Mouse (Mus musculus) forebrain, embryonic 16.5 days (tissue): Measurements from ENCODE around the gene Tmem44. TPM values are rescaled to one million over a fixed set of nuclear protein-coding genes. Genes with fewer than 3 reads are reported as not detected.
A peak's percentile ranks its signal among the peaks of the same experiment; 100 is the strongest.

ENCODE experiments used
- ATAC-seq: fragments of 200-750 bp; cut with Nextera tagmentation; 2 replicates; pipeline ENCODE4 v1.8.0; 2017; ENCODE audit warnings: mild to moderate bottlenecking, moderate library complexity
- H3K27ac ChIP-seq: fragments of 300-500 bp; sonication (generic); 2 replicates; pipeline ENCODE4 v1.5.1; 2014; ENCODE audit warnings: low read length, control low read depth
- H3K27me3 ChIP-seq: fragments of 300-500 bp; sonication (generic); replicated peaks from 2 replicates; pipeline ENCODE4 v1.6.1; 2014; ENCODE audit warnings: low read length; ENCODE audit not compliant: control insufficient read depth, insufficient read depth
- H3K36me3 ChIP-seq: fragments of 300-500 bp; sonication (generic); 2 replicates; pipeline ENCODE4 v1.6.1; 2014; ENCODE audit not compliant: control insufficient read depth, insufficient read depth
- H3K4me1 ChIP-seq: fragments of 300-500 bp; sonication (generic); replicated peaks from 2 replicates; pipeline ENCODE4 v1.6.1; 2014; ENCODE audit warnings: low read length; ENCODE audit not compliant: control insufficient read depth, insufficient read depth
- H3K4me2 ChIP-seq: fragments of 300-500 bp; sonication (generic); 2 replicates; pipeline ENCODE4 v1.6.1; 2014; ENCODE audit warnings: mild to moderate bottlenecking, low read length, control low read depth
- H3K4me3 ChIP-seq: fragments of 300-500 bp; sonication (generic); replicated peaks from 2 replicates; pipeline ENCODE4 v1.5.1; 2014; ENCODE audit warnings: mild to moderate bottlenecking, low read length, control low read depth
- H3K9ac ChIP-seq: fragments of 300-500 bp; sonication (generic); replicated peaks from 2 replicates; pipeline ENCODE4 v1.6.1; 2014; ENCODE audit warnings: low read depth, low read length, control low read depth
- H3K9me3 ChIP-seq: fragments of 300-500 bp; sonication (generic); 2 replicates; pipeline ENCODE4 v1.6.1; 2016; ENCODE audit warnings: low read length; ENCODE audit not compliant: control insufficient read depth
- WGBS: fragments of 180-500 bp; shearing (Covaris S2); extraction: QIAGEN DNeasy Blood & Tissue Kit; methylation state at CpG from one replicate; pipeline ENCODE4 v1.1.7; 2014; 5-methylcytosine and 5-hydroxymethylcytosine counted together
- polyA plus RNA-seq: library from polyadenylated mRNA; unstranded; fragments of >200 nt; fragmentation: Nextera tagmentation; extraction: Ambion mirVana; gene quantifications from 2 replicates; pipeline ENCODE4 v1.2.1, GENCODE M21; 2015

Tmem44 gene
- polyA plus RNA-seq, 1 experiment from 2014 or later: 106 TPM

GRCm38 (mm10) chr16:30587494-30588327, 37.1 kb upstream of the Tmem44 start, which contains the start of gene Lsg1:
TSS of gene Lsg1 (minus strand) at chr16:30587592.
- Histone ChIP-seq H3K36me3 (peaks cover 12% of the 10 kb centered on the region), H3K9me3 (no peaks in the 10 kb centered on the region), H3K4me2 (peak within 1 kb of the TSS; percentile 97)

DNA sequence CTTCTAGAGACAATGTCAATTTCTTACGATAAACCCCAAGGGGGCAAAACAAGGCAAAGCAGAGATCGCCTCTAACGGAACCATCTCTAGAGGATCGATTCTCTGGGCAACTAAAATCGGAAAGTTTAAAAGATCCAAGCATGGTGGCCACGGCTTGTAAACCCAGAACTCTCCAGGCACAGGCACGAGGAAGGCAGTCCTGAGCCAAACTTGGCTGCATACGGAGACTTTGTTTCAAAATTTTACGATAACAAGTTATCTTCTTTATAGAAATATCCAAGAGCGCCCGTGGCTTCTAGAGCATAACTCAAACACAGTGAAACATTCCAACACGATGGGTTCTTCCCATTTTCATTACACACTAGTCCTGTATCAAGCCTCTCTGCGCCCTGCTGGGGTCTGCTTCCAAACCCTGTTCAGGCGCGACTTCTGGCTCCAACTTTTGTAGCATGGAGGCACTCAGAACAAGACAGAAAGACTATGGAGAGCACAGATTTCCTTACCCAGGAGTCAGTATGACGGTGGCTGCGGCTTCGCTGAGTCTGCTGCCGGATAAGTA, 36.4 kb upstream of the Tmem44 start:
- Histone ChIP-seq H3K36me3 (peaks cover 18% of the 10 kb centered on the region), H3K4me1 (peaks cover 12% of the 10 kb centered on the region), H3K4me2 (peak overlapping the region; percentile 97), H3K27me3 (0 out of 2 replicates have a peak, but pooled peaks cover 2% of the 10 kb centered on the region), H3K9me3 (0 out of 2 replicates have a peak, but pooled peaks cover 2% of the 10 kb centered on the region), H3K27ac (no peak overlapping the region), H3K4me3 (peak overlapping the region; percentile 73), H3K9ac (peak overlapping the region; percentile 47)
- 3% methylated on average over 19 of the region's 19 CpGs for WGBS
- no peak for ATAC-seq

More at GRCm38 (mm10) chr16:30587494-30588327, 37.1 kb upstream of the Tmem44 start, which contains the start of gene Lsg1:
- 0 out of 2 replicates have a peak, but pooled peaks cover 2% of the 10 kb centered on the region for H3K27me3 ChIP-seq
- peak; percentile 97 for ATAC-seq
- H3K4me1 ChIP-seq: peaks cover 12% of the 10 kb centered on the region
- H3K9ac ChIP-seq: peak within 1 kb of the TSS; percentile 55
- H3K27ac ChIP-seq: peak within 1 kb of the TSS; percentile 71
- H3K4me3 ChIP-seq: peak within 1 kb of the TSS; percentile 73
- WGBS: 4% methylated on average over 35 of the region's 35 CpGs

DNA sequence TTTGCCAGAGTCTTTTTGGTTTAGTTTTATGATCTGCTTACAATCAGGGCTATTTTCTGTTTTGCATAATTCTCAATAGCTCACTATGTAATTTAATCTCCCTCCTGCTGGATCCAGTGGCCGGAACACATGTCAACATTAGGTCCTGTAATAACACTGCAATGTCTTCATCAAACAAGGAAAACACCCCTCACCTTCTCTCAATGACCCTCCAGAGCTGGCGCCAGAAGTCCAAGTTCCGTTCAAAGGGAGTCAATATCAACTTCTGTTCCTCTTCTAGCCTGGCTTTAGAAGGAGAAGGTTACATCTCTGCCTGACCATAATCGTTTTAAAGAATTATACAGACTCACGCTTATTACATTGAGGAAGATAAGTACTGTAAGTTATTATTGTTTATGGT, 30.1 kb upstream of the Tmem44 start:
- Histone ChIP-seq H3K9ac (no peak overlapping the region), H3K4me2 (no peak overlapping the region), H3K4me3 (no peak overlapping the region), H3K27me3 (no peaks in the 10 kb centered on the region), H3K9me3 (0 out of 2 replicates have a peak, but pooled peaks cover 2% of the 10 kb centered on the region), H3K27ac (no peak overlapping the region), H3K36me3 (peaks cover 53% of the 10 kb centered on the region), H3K4me1 (no peaks in the 10 kb centered on the region)
- WGBS: 93% methylated on average over 5 of the region's 5 CpGs
- ATAC-seq: no peak

GRCm38 (mm10) chr16:30576392-30576791, 25.8 kb upstream of the Tmem44 start:
- WGBS: 78% methylated on average over 1 of the region's 1 CpGs
- no peaks in the 10 kb centered on the region for H3K9me3 ChIP-seq
- H3K36me3 ChIP-seq: peaks cover 40% of the 10 kb centered on the region
- no peak for ATAC-seq
- no peak overlapping the region for H3K27ac ChIP-seq
- H3K4me1 ChIP-seq: no peaks in the 10 kb centered on the region
- no peaks in the 10 kb centered on the region for H3K27me3 ChIP-seq
- no peak overlapping the region for H3K4me3 ChIP-seq
- no peak overlapping the region for H3K9ac ChIP-seq
- H3K4me2 ChIP-seq: no peak overlapping the region

GRCm38 (mm10) chr16:30575815-30576214, 25.2 kb upstream of the Tmem44 start:
- no peaks in the 10 kb centered on the region for H3K9me3 ChIP-seq
- no peak overlapping the region for H3K9ac ChIP-seq
- H3K27me3 ChIP-seq: no peaks in the 10 kb centered on the region
- no peak overlapping the region for H3K4me2 ChIP-seq
- 93% methylated on average over 7 of the region's 7 CpGs for WGBS
- no peak for ATAC-seq
- no peak overlapping the region for H3K27ac ChIP-seq
- peaks cover 41% of the 10 kb centered on the region for H3K36me3 ChIP-seq
- no peaks in the 10 kb centered on the region for H3K4me1 ChIP-seq
- no peak overlapping the region for H3K4me3 ChIP-seq

DNA sequence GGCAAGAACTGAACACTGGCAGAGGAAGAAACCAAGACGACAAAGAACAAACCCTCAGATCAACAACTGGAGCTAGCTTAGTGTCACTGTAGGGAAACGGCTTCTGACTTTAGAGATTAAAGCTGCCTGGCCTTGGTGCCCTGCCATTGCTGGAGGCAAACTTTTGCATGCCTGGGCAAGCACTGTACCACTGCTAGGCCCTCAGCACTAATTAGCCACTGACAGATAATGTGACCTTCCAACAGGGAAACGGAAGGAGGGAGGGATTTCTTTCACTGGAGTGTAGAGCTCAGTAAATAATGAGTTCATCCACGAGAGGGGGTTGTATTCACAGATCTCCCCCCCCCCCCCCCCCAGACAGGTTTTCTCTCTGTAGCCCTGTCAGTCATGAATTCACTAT, 21.6 kb upstream of the Tmem44 start:
- H3K4me1 ChIP-seq: no peaks in the 10 kb centered on the region
- H3K36me3 ChIP-seq: peaks cover 50% of the 10 kb centered on the region
- no peak for ATAC-seq
- 30% methylated on average over 4 of the region's 4 CpGs for WGBS
- no peaks in the 10 kb centered on the region for H3K27me3 ChIP-seq
- no peak overlapping the region for H3K27ac ChIP-seq
- H3K4me2 ChIP-seq: no peak overlapping the region
- H3K9me3 ChIP-seq: no peaks in the 10 kb centered on the region
- no peak overlapping the region for H3K4me3 ChIP-seq
- H3K9ac ChIP-seq: no peak overlapping the region

DNA sequence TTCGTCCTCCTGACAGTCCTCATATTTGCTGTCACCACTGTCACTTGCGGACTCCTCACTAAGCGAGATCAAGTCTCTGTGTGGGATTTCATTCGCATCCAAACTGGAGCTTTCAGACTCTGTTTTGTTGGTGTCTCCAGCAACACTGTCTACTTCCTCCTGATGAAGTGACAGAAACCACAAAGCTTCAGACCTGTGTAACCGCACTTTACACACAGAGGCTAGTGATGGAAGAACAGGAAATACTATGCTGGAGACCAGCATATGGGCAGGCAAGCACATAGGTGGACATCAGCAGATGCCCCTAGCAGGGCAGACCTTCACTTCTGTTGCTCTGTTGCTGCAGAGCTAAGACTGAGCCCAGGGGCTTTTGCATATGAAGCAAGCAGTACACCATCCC, 20.7 kb upstream of the Tmem44 start:
- Histone ChIP-seq H3K4me3 (no peak overlapping the region), H3K9me3 (no peaks in the 10 kb centered on the region), H3K4me1 (no peaks in the 10 kb centered on the region), H3K36me3 (peaks cover 46% of the 10 kb centered on the region), H3K27me3 (no peaks in the 10 kb centered on the region), H3K27ac (no peak overlapping the region), H3K9ac (no peak overlapping the region), H3K4me2 (no peak overlapping the region)
- WGBS: 93% methylated on average over 5 of the region's 5 CpGs
- ATAC-seq: no peak

GRCm38 (mm10) chr16:30570173-30570572, 19.5 kb upstream of the Tmem44 start:
- Histone ChIP-seq H3K9me3 (no peaks in the 10 kb centered on the region), H3K4me1 (no peaks in the 10 kb centered on the region), H3K4me3 (no peak overlapping the region), H3K27me3 (no peaks in the 10 kb centered on the region), H3K27ac (no peak overlapping the region), H3K4me2 (no peak overlapping the region), H3K9ac (no peak overlapping the region), H3K36me3 (peaks cover 46% of the 10 kb centered on the region)
- ATAC-seq: no peak
- WGBS: 95% methylated on average over 4 of the region's 4 CpGs

- H3K4me2 ChIP-seq: no peak overlapping the region
- WGBS: 95% methylated on average over 6 of the region's 6 CpGs
- no peak for ATAC-seq
Observed at GRCm38 (mm10) chr16:30565631-30566030, 15.0 kb upstream of the Tmem44 start.

More at GRCm38 (mm10) chr16:30565631-30566030, 15.0 kb upstream of the Tmem44 start:
- no peak overlapping the region for H3K4me3 ChIP-seq
- H3K9me3 ChIP-seq: no peaks in the 10 kb centered on the region
- no peaks in the 10 kb centered on the region for H3K27me3 ChIP-seq
- no peaks in the 10 kb centered on the region for H3K4me1 ChIP-seq
- H3K9ac ChIP-seq: no peak overlapping the region
- peaks cover 40% of the 10 kb centered on the region for H3K36me3 ChIP-seq
- no peak overlapping the region for H3K27ac ChIP-seq
